Mouse (Mus musculus) hindlimb bud, embryonic 11.5 days (tissue): Measurements from ENCODE around the gene Dab1.

ENCODE experiments used
- DNase-seq: peaks from one replicate; pipeline ENCODE4 v3.0.0-alpha.2; 2012; ENCODE audit warnings: low read depth, low spot score; ENCODE audit errors: extremely low spot score

The Dab1 gene

GRCm38 (mm10) chr4:104436411-104436810, 817.3 kb downstream of the Dab1 start:
- DNase-seq, result no peak

- DNase-seq, result no peak
Measured at GRCm38 (mm10) chr4:104438730-104439129, 819.6 kb downstream of the Dab1 start.

- no peak for DNase-seq
Measured at GRCm38 (mm10) chr4:104439641-104440040, 820.5 kb downstream of the Dab1 start.

GRCm38 (mm10) chr4:104442925-104443747, 824.0 kb downstream of the Dab1 start:
- no peak for DNase-seq

- DNase-seq, result no peak
Measured at GRCm38 (mm10) chr4:104443775-104444174, 824.6 kb downstream of the Dab1 start.

- no peak for DNase-seq
Measured at GRCm38 (mm10) chr4:104444985-104445384, 825.8 kb downstream of the Dab1 start.

GRCm38 (mm10) chr4:104448199-104448598, 829.0 kb downstream of the Dab1 start:
- DNase-seq, result no peak

GRCm38 (mm10) chr4:104450645-104451044, 831.5 kb downstream of the Dab1 start:
- DNase-seq, result no peak

GRCm38 (mm10) chr4:104452587-104452986, 833.4 kb downstream of the Dab1 start:
- DNase-seq, result no peak

- DNase-seq, result no peak
Measured at GRCm38 (mm10) chr4:104455151-104455550, 836.0 kb downstream of the Dab1 start.

GRCm38 (mm10) chr4:104455760-104456159, 836.6 kb downstream of the Dab1 start:
- no peak for DNase-seq

- no peak for DNase-seq
Measured at GRCm38 (mm10) chr4:104456173-104456873, 837.2 kb downstream of the Dab1 start.

GRCm38 (mm10) chr4:104458726-104459125, 839.6 kb downstream of the Dab1 start:
- no peak for DNase-seq

- DNase-seq, result no peak
Measured at GRCm38 (mm10) chr4:104461106-104462011, 842.2 kb downstream of the Dab1 start.

GRCm38 (mm10) chr4:104462932-104463780, 844.0 kb downstream of the Dab1 start:
- DNase-seq, result no peak

- DNase-seq, result no peak
Measured at GRCm38 (mm10) chr4:104463781-104464170, 844.6 kb downstream of the Dab1 start.

GRCm38 (mm10) chr4:104465594-104465993, 846.4 kb downstream of the Dab1 start:
- DNase-seq, result no peak

- DNase-seq, result no peak
Measured at GRCm38 (mm10) chr4:104468666-104469065, 849.5 kb downstream of the Dab1 start.

GRCm38 (mm10) chr4:104472915-104473314, 853.8 kb downstream of the Dab1 start:
- no peak for DNase-seq

GRCm38 (mm10) chr4:104476841-104477240, 857.7 kb downstream of the Dab1 start:
- no peak for DNase-seq
